Mouse (Mus musculus): ENCODE data around the gene Maml1.
A peak's percentile ranks its signal among the peaks of the same experiment; 100 is the strongest.

Gene Maml1

GRCm38 (mm10) chr11:50279005-50279404 is 13.1 kb downstream of the Maml1 start:
- DNase-seq, result no peak

GRCm38 (mm10) chr11:50277706-50278105 is 14.4 kb downstream of the Maml1 start:
- no peak for DNase-seq

DNA sequence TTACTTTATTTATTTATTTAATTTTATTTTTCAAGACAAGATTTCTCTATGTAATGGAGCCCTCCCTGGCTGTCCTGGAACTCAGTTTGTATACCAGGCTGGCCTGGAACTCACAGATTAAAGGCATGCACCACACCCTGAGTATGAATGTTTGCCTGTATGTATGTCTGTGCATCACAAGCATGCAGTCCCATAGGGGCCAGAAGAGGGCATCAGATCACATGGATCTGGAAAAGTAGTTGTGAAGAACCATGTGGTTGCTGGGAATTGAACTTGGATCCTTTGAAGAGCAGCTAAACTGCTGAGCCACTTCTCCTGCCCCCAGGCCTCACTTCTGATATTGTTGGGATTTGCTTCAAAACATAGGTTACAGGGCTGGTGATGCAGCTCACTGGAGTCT is 15.1 kb downstream of the Maml1 start:
- no peak for DNase-seq

DNA sequence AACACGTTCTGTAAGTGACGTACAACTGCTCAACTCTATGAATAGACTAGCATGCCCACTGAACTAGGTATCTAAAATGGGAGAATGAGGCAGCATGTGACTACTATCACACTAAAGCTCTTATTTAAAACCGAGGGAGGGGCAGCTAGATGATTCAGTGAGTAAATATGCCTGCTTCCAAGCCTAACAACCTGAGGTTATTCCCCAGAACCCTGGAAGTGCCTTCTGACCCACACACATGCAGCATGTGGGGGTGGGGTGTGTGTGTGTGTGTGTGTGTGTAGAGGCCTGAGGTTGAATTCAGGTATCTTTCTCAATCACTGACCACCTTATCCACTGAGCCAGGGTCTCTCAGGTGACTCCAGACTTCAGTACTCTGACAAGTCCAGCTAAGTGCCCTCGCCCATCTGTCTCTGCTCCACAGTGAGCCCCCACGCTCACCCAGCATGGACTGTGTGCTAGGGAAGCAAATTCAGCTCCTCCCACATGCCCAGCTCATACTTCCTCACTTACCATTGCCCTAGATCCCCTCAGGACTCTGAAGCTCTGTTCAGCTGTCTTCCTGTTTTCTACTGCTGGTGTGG is 16.5 kb downstream of the Maml1 start:
- DNase-seq, result peak; percentile 22 to 36

DNA sequence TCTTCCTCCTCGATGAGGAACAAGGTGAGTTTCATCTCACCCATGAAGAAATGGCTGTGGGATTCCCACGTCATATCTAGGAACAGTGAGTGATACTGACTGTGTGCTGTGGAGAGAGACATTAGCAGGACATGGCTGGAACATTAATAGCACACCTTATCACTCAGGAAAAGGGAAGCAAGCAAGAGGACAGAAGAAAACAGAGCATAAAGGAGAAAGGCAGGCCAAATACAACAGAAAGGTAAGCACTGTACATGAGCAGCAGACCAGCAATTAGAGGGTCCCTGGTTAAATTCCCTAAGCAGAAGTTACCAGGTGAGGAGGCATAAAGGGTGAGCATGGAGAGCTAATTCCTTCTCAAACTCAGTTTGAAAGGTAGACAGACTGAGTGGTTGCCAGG is 17.0 kb downstream of the Maml1 start:
- no peak for DNase-seq

GRCm38 (mm10) chr11:50272819-50273218 is 19.3 kb downstream of the Maml1 start:
- DNase-seq, result no peak

DNA sequence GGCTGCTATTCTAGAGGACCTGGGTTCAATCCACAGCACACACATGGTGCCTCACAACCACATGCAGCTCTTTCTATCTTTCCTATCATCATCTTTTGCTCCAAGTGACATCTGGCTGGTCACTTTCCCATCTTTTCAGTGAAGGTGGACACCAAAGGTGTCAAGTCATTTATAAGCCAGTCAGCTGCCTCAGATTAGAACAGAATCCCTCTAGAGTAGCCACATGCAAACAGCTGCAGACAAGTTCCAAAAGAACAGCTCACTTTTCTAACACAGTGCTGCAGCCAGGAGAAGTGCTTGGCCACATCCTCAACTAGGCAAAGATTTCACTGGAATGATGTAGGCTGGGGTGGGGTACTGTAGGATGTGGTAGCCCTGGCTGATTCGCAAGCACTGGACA is 22.2 kb downstream of the Maml1 start:
- no peak for DNase-seq

- peak; percentile 75 to 79 for DNase-seq
Measured at GRCm38 (mm10) chr11:50269163-50269562, 22.9 kb downstream of the Maml1 start.

- DNase-seq, result no peak
Measured at GRCm38 (mm10) chr11:50266997-50267396, 25.1 kb downstream of the Maml1 start.

- no peak for DNase-seq
Measured at GRCm38 (mm10) chr11:50265931-50266330, 26.2 kb downstream of the Maml1 start.

DNA sequence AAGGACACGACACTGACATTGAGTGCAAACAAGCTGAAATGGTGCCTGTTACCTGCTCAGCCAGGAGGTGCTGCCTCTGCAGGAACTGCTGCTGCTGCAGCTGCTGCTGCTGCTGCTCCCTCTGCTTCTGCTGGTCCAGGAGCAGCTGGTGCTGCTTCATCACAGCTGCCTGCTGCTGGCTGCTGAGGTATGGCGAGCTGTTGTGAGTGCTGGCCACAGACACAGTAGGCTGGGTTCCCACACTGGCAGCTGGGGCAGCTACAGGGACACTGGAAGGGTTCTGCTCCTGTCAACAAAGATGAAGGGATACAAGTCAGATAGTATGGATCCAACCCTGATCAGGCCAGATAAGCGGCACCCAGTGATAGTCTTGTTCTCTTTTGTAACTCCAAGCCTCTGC is 28.9 kb downstream of the Maml1 start:
- no peak for DNase-seq

DNA sequence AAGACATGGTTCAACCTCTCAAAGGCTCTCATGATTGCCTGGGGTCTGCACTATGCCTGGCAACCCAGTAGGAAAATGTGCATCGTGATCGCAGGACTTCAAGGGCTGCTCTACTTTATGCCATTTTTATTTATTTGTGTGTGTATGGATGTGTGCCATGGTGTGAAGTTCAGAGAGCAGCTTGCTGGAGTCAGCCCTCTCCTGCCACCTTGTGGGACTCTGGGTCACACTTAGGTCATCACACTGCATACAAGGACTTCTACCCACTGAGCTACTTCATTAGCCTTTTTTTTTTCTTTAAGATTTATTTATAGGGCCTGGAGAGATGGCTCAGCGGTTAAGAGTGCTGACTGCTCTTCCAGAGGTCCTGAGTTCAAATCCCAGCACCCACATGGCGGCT is 30.1 kb downstream of the Maml1 start:
- peak; percentile 23 to 44 for DNase-seq

- DNase-seq, result no peak
Measured at GRCm38 (mm10) chr11:50258310-50258709, 33.8 kb downstream of the Maml1 start.

GRCm38 (mm10) chr11:50256615-50257014 is 35.5 kb downstream of the Maml1 start:
- DNase-seq, result no peak

DNA sequence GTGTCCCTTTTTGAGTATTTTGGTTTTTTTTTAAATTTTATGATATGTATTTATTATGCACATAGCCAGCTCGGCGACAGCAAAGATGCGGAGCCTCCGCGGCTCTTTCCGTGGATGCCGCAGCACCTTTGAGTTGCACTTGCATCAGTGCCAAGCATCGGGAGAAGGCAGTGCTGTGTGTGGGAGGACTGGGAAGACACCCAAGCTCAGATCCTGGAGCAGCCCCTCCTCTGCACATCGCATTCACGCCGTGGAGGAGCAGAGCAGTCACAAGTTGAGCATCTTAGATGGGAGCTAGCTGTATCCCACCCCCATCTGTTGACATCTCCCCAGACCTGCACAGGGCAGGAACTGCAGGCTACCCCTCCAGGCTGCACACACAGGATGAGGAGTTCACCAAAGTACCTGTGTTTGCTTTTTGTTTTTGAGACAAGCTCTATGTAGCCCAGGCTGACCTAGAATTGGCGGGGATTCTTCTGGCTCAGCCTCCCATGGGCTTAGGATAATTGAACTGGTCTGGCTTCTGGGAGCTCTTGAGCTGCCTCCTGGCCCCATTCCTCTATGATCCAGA is 38.0 kb downstream of the Maml1 start:
- no peak for DNase-seq

DNA sequence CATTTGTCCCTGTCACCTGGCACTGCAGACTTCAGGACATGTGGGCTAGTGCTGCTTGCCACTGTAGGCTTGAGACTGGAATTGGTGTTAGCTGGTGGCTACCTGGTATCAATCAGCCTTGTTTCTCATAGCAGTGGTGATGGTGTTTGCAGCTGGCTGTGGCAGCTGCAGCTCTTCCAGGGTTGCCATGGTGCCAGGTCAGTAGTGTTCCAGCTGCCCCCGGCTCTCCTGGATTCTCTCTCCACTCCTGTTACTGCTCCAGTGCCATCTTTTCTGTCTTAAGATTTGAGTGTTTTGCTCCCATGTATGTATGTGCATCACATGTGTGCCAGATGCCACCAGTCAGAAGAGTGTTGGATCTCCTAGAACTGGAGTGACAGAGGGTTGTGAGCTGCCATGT is 38.7 kb downstream of the Maml1 start:
- no peak for DNase-seq

- no peak for DNase-seq
Measured at GRCm38 (mm10) chr11:50252684-50253265, 39.3 kb downstream of the Maml1 start.

DNA sequence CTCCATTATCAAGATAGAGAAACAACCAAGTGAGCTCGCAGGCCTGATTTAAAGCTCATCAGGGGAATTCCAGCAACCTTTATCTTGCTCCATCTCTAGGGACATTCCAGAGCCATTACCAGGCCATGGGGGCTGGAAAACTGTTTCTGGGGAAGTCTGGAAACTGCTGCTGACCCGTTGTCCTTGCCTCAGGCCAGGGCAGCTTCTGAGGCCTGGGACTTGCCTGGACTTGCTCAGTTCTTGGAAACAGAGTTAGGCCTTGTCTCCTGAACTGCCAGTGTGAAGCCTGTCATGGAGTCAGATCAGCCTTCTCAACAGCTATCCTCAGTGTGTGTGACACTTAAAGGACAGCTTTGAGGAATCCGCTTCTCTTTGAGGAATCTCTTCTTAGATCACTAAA is 39.9 kb downstream of the Maml1 start:
- DNase-seq, result no peak

GRCm38 (mm10) chr11:50248473-50249171 is 43.5 kb downstream of the Maml1 start:
- no peak for DNase-seq

DNA sequence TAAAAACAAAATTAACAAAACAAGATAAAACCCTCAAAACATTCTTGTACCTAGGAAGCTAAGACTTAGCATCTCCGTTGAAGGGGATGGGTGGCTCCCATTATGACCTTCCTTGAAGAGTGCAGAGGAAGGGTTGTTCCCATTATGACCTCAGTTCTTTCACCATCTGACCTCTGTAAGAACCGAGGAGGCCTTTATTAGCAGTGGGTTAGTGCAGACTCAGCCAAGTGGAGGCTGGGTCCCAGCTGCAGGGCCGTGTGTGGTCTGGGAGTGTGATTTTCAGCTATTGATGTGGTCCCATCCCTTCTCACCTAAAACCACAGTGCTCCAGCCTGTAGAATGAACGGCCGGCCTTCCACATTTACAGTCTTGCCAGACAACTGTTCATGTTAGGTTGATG is 46.8 kb downstream of the Maml1 start:
- no peak for DNase-seq

- DNase-seq, result peak; percentile 57 to 62
Measured at GRCm38 (mm10) chr11:50243926-50244325, 48.2 kb downstream of the Maml1 start.

GRCm38 (mm10) chr11:50240235-50240911 is 51.7 kb downstream of the Maml1 start:
- DNase-seq, result no peak
